Mouse (Mus musculus) embryo, embryonic 11 days (tissue): ENCODE results near the gene Mtap.

Experiments
- DNase-seq: peaks from one replicate; pipeline ENCODE4 v3.0.0-alpha.2; 2015

Mtap gene

GRCm38 (mm10) chr4:89137542-89138360, 829 bp downstream of the Mtap start:
- DNase-seq = peak; percentile 76

- peak; percentile 47 for DNase-seq
Observed at GRCm38 (mm10) chr4:89138361-89138651, 1.4 kb downstream of the Mtap start.

GRCm38 (mm10) chr4:89140832-89141231, 3.9 kb downstream of the Mtap start:
- DNase-seq = no peak

GRCm38 (mm10) chr4:89145409-89145808, 8.5 kb downstream of the Mtap start:
- peak; percentile 74 for DNase-seq

GRCm38 (mm10) chr4:89146291-89146690, 9.4 kb downstream of the Mtap start:
- peak; percentile 54 for DNase-seq

- no peak for DNase-seq
Observed at GRCm38 (mm10) chr4:89149261-89149660, 12.3 kb downstream of the Mtap start.

- no peak for DNase-seq
Observed at GRCm38 (mm10) chr4:89161389-89161788, 24.5 kb downstream of the Mtap start.

GRCm38 (mm10) chr4:89162496-89162895, 25.6 kb downstream of the Mtap start:
- no peak for DNase-seq

- no peak for DNase-seq
Observed at GRCm38 (mm10) chr4:89163613-89164012, 26.7 kb downstream of the Mtap start.

GRCm38 (mm10) chr4:89164681-89165080, 27.8 kb downstream of the Mtap start:
- DNase-seq = no peak

GRCm38 (mm10) chr4:89168877-89169276, 32.0 kb downstream of the Mtap start:
- no peak for DNase-seq

GRCm38 (mm10) chr4:89169739-89170138, 32.8 kb downstream of the Mtap start:
- peak; percentile 7 for DNase-seq

- no peak for DNase-seq
Observed at GRCm38 (mm10) chr4:89170931-89171330, 34.0 kb downstream of the Mtap start.

GRCm38 (mm10) chr4:89172873-89173605, 36.1 kb downstream of the Mtap start:
- DNase-seq = peak; percentile 2

- DNase-seq = no peak
Observed at GRCm38 (mm10) chr4:89177514-89178307, 40.8 kb downstream of the Mtap start.

GRCm38 (mm10) chr4:89180121-89180520, 43.2 kb downstream of the Mtap start:
- no peak for DNase-seq

GRCm38 (mm10) chr4:89181656-89182055, 44.7 kb downstream of the Mtap start:
- DNase-seq = no peak

GRCm38 (mm10) chr4:89182486-89182885, 45.6 kb downstream of the Mtap start:
- DNase-seq = no peak

- no peak for DNase-seq
Observed at GRCm38 (mm10) chr4:89195481-89195880, 58.6 kb downstream of the Mtap start.

- no peak for DNase-seq
Observed at GRCm38 (mm10) chr4:89197128-89197527, 60.2 kb downstream of the Mtap start.

GRCm38 (mm10) chr4:89200806-89201205, 63.9 kb downstream of the Mtap start:
- no peak for DNase-seq

- DNase-seq = no peak
Observed at GRCm38 (mm10) chr4:89209310-89209709, 72.4 kb downstream of the Mtap start.

GRCm38 (mm10) chr4:89210314-89210713, 73.4 kb downstream of the Mtap start:
- DNase-seq = no peak

- no peak for DNase-seq
Observed at GRCm38 (mm10) chr4:89212178-89212577, 75.3 kb downstream of the Mtap start.
